Mouse (Mus musculus): ENCODE measurements at regions not wholly inside any gene's neighbourhood (a gene's known extent, or its start where the extent isn't known, plus 50 kb on each side); places are given as distances from the start of the nearest gene placed in this dataset.

DNA sequence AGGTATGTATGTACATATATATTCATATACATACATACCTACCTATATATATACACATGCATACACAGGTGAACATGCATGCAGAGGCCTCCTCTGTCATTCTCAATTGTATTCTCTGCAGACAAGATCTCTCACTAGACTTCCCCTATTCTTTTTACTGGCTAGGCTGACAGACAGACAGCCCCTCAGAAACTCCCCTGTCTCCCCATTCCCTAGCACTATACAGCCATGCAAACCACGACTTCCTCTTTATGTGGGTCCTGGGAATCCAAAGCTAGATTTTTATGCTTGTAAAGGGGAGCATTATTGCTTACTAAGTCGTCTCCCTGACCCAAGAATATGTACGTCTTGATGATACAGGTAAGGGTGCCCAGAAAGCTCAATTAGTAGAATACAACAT lies 86.9 kb downstream of the Fam124b start:
- no peak for DNase-seq

DNA sequence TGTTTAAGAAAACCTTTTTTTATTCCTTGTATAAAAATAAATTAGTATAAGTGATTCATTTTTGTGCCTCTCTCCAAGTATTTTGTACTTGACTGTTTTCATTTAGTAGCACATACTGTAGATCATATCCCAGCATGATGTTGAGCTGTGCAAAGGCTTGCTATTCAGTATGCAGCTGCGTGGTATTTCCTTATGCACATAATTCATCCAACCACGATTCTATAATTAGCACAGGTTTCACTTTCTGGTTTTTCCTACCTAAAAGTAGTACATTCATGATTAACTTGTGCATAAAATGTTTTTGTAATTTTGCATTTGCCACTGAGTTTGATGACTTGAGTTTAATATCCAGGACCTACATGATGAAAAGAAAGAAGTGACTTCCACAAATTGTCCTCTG lies 94.3 kb downstream of the Fam124b start:
- no peak for DNase-seq

- no peak for DNase-seq
These were observed 102.4 kb downstream of the Fam124b start for GRCm38 (mm10) chr1:80115913-80116312.

DNA sequence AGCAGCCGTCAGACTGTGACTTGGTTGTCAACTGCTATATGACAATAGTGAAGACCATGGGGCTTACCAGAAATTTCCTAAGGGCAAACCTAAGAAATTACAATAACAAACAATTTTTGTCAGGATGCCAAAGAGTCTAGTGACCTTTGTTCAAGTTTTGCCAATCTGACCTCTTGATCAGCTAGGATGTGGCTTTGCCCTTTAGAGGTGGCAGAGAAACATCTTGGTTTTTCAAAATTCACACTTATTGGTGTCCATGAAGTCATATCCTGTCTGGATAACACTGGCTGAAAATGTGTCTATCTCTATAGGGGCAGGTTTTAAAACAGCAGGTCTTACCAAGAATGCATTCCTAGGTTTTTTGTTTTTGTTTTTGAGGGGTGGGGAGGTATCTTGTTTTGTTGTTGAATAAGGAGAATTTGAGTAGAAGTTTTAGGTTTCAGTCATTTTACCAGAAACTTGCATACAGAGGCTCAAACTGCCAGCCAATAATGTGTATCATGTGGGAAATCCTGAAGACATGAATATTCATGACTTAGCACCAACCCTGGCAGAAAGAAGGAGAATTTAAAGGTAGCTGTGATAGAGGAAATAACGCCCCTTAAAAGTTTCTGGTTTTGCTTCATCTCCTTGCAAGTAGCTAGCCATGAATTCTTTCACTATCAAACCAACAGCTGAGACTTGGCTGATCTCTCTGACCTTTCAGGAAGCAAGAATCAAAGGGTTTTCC lies 110.4 kb downstream of the Fam124b start:
- DNase-seq = no peak

DNA sequence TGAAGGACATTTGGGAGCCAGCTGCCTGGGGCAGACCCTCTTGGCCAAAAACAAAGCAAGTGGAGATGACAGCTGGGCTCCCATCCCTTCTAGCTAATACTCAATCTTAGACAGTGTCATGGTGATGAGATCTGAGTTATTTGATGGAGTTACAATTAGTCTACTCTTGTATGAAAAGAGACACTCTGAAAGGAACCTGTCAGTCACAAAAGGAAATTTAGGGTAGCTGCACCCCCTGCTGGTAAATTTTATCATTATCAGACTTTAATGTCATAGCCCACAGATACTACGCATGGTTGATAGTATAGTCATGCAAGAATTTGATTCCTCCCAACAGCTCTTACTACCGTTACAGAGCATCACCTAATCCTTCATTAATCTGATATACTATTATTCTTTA lies 112.0 kb downstream of the Fam124b start:
- DNase-seq = peak; percentile 34 to 42

- DNase-seq = no peak
These were observed 120.0 kb downstream of the Fam124b start for GRCm38 (mm10) chr1:80098266-80098665.

DNA sequence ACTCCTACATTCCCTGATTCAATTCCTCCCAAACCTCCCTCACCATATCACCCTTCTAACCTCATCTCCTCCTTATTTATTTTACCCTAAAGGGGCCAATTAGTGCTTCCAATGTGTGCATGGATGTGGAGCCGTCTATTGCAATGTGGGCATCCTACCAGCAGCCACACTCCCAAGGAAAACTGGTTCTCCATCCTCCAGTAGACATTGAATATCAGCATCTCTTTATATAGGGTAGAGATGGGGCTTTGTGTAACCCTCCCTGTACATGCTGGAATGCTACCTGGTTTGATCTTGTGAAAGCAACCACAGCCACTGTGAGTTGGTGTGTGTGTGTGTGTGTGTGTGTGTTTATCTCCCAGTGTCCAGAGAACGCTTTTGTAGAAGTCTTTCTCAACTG lies 126.5 kb downstream of the Fam124b start:
- DNase-seq = no peak

- DNase-seq = peak; percentile 13 to 17
These were observed 126.9 kb downstream of the Fam124b start for GRCm38 (mm10) chr1:80091350-80091749.

GRCm38 (mm10) chr1:80088651-80089050 lies 129.6 kb downstream of the Fam124b start:
- DNase-seq = no peak

GRCm38 (mm10) chr1:80076357-80076756 lies 141.9 kb downstream of the Fam124b start:
- DNase-seq = no peak

DNA sequence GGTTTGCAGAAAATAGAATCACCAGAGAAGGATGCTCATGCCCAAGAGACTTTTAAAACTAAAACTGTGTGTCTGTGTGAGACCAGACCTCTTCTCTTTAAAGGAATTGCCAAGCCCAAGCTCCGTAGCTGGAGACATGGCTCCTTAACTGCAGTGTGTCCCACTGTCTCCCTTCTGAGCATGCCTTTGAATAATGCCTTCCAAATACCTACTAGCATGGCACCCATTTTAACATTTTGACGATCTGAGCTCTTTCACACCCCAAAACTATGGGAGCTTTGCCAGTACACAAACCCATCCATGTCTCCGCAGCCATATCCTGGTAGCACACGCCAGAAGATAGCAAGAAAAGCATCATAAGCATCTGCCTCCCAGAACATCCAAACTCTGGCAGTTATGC lies 143.9 kb downstream of the Fam124b start:
- DNase-seq = no peak

DNA sequence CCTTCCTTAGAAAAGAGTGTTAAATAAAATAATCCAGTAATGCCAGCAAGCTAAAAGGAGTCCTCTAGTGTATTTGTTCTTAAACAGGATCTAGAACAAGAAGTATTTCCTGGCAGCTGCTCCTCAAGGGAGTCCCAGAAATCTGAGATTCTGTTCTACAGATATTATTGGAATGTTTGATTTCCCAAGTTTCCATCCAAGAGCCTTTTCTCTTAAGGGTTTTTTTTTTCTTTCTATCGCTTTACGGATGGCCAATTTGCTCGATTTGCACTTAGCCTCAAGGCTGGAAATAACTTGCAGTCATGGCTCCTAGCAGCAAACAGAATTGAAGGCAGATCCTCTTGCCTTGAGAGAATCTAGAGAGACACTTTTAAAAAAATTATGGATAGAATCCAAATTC lies 144.3 kb downstream of the Fam124b start:
- no peak for DNase-seq

DNA sequence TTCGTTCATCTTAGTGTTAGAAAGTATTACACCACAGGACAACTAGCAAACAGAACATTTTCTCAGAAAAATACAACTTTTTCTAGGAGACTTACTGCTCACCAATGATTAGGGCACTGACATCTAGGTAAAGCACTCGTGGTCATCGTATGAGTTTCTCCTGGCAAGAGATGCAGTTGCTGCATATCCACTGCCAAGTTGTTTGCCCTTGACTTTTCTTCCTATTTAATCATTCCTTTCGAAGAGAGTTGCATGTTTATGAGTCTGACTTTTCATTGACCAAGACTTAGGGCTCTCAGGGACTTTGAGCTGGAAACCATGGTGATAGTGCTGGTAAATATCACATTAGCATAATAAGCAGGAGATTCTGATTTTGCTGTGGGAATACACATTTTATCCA lies 149.1 kb downstream of the Fam124b start:
- DNase-seq = no peak

- DNase-seq = no peak
These were observed 156.2 kb downstream of the Fam124b start for GRCm38 (mm10) chr1:80062121-80062520.

GRCm38 (mm10) chr1:80061632-80062031 lies 156.6 kb downstream of the Fam124b start:
- DNase-seq = no peak

- DNase-seq = no peak
These were observed 173.1 kb downstream of the Fam124b start for GRCm38 (mm10) chr1:80045141-80045540.

DNA sequence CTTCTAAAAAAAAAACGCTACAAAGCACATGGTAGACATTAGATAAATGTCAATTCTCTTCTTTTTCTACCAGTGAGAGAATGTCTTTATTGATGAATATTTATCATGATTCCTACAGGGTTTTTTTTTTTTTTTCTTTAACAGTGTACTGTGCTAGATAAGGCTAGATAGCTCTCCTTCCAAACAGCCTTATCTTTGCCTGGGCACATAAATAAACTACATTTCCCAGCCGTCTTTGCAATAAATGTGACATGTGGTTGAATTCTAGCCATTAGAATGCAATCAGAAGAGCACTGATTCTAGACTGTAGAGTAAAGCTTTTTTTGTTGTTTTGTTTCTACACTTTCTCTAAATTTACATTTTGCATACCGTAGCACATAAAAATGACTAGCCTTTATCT lies 177.9 kb downstream of the Fam124b start:
- no peak for DNase-seq

DNA sequence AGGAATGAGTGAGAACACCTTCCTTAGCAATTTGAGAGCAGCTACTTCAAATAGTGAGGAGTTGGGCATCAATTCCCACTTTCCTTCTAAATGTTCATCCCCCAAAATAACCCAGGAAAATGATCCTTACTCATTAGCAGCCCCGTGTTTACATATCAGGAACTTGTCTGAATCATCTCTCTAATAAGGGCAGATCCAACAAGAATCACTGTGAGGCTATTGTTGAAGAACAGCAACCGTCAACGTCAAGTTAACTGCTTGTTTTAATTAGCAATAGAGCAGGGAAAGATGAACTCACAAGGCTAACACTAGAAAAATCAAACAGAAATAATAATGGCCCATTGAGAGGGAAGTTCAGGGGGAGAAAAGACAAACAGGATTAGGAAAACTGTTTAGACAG lies 178.4 kb downstream of the Fam124b start:
- DNase-seq = no peak

DNA sequence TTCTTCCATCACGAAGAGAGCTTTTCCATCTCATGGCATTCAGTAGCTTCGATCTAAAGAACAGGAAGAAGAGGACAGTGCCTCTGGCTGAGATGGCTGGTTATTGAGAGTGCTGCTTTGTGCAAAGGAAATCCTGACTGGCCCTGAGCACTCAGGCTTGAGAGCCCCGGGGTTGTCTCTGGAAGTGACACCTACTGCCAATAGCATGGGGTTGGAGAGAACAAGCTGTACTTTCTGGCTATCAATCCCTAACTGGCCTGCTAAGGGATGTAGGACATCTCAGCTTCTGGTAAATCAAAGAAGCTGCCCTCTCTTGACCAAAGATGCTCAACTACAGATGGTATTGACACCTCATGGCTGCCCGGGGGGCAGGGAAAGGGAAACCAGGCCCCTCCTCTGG lies 178.2 kb upstream of the Serpine2 start:
- no peak for DNase-seq

DNA sequence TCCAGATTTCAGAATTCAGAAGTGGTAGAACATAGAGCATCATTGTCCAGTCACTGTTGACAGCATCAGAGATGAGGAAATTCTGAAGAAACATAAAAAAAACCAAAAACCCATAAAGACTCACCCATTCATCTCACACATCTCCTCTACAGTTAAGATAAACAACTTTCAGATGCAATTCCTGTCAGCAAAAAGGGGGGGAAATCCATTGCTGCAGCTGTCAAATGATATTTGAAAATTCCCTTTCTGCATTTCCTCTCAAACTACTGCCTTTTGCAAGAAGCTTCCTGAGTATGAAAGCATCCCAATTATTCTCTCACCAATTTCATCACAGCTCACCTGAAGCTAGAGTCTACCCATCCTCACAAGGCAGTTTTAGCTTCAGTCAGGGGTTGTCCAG lies 177.1 kb upstream of the Serpine2 start:
- DNase-seq = no peak

- DNase-seq = peak; percentile 47 to 68
These were observed 175.5 kb upstream of the Serpine2 start for GRCm38 (mm10) chr1:80036436-80036835.

GRCm38 (mm10) chr1:80033522-80033921 lies 172.5 kb upstream of the Serpine2 start:
- no peak for DNase-seq

DNA sequence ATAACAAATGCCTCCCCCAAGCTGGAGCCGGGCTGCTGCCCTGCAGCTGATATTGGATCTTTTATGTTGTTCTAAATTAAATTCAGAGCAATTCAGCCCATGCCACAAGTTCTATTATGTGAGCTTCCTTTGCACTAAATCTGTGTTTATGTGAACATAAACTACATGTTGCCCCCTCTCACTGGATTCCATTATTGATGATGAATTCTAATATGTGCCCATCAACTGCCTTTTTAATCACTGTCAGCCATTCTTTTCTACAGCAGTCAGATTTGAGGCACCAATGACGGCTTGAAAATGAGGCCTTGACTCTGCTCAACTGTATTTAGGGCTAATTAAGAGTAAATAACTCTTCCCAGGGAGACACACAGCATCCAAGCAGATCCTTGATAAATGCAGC lies 172.1 kb upstream of the Serpine2 start:
- no peak for DNase-seq

DNA sequence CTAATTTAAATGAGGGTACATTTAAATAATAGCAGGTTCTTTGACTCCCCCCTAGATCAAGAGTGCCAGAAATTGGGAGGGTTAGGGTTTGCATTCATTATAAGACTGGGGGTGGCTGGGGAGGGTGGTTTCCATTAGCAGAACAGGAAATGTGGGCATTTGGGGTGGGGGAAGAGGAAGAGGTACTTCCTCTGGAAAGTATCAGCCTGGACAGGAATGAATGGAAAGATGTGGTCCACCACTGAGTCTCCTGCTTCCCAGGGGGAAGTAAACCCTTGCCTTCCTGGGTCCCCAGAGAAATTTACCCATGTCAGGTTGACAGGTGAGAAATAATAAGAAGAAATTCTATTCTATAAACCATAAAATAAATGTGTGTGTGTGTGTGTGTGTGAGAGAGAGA lies 171.5 kb upstream of the Serpine2 start:
- DNase-seq = no peak

DNA sequence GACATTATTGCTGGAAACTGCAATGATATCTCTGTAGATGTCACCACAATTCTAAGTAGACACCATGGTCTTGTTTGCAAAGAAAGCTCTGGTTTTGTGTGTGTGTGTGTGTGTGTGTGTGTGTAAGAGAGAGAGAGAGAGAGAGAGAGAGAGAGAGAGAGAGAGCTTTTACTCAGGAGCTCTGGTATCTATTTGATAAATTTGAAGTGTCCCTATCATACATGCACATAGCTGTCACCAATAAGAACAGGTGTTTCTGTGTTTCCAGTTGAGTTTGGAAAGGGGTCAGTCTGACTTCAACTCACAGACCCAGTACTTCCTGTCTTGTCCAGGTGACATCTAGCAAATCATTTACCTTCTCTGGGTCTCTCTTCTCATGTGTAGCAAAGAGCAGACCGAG lies 169.7 kb upstream of the Serpine2 start:
- DNase-seq = no peak
